Mouse (Mus musculus): ENCODE measurements around the gene Gm21974.

- TF ChIP-seq POLR2A (IDR thresholded peaks at IDR 0.05; ENCODE audit: borderline replicate concordance, extremely low read depth, low read depth, low read length), result peak; percentile 44
- TF ChIP-seq CTCF (IDR thresholded peaks at IDR 0.05; ENCODE audit: insufficient read depth, low read length), result no peak
Measured at GRCm38 (mm10) chr7:127876041-127876466, 19.2 kb downstream of the Gm21974 start, which contains the start of gene Zfp646.
